Mouse (Mus musculus) neural tube, embryonic 11.5 days (tissue): ENCODE data around the gene Sim1. TPM values are rescaled to one million over a fixed set of nuclear protein-coding genes. Genes with fewer than 3 reads are reported as not detected.
A peak's percentile ranks its signal among the peaks of the same experiment; 100 is the strongest.

ENCODE experiments used
- ATAC-seq: fragments of 200-750 bp; cut with Nextera tagmentation; 2 replicates; pipeline ENCODE4 v1.8.0; 2017; ENCODE audit warnings: moderate number of reproducible peaks, mild to moderate bottlenecking, moderate TSS enrichment, moderate library complexity; ENCODE audit not compliant: insufficient read depth, low FRiP score, low TSS enrichment
- DNase-seq: peaks from one replicate; pipeline ENCODE4 v3.0.0-alpha.2; 2015; ENCODE audit warnings: low spot score
- H3K27ac ChIP-seq: fragments of 300-500 bp; sonication (generic); 2 replicates; pipeline ENCODE4 v1.5.1; 2014; ENCODE audit warnings: low read depth, mild to moderate bottlenecking, low read length
- H3K27me3 ChIP-seq: fragments of 300-500 bp; sonication (generic); 2 replicates; pipeline ENCODE4 v1.6.1; 2014; ENCODE audit warnings: mild to moderate bottlenecking, low read length, mixed read lengths; ENCODE audit not compliant: control insufficient read depth, insufficient read depth
- H3K36me3 ChIP-seq: fragments of 300-500 bp; sonication (generic); 2 replicates; pipeline ENCODE4 v1.6.1; 2014; ENCODE audit warnings: mild to moderate bottlenecking, low read length, moderate library complexity, mixed read lengths; ENCODE audit not compliant: control insufficient read depth, insufficient read depth
- H3K4me1 ChIP-seq: fragments of 300-500 bp; sonication (generic); 2 replicates; pipeline ENCODE4 v1.6.1; 2014; ENCODE audit warnings: low read length, mixed read lengths; ENCODE audit not compliant: control insufficient read depth, insufficient read depth
- H3K4me2 ChIP-seq: fragments of 300-500 bp; sonication (generic); 2 replicates; pipeline ENCODE4 v1.6.1; 2014; ENCODE audit warnings: low read depth, mild to moderate bottlenecking, moderate library complexity
- H3K4me3 ChIP-seq: fragments of 300-500 bp; sonication (generic); 2 replicates; pipeline ENCODE4 v1.5.1; 2014; ENCODE audit warnings: low read depth, low read length
- H3K9ac ChIP-seq: fragments of 300-500 bp; sonication (generic); 2 replicates; pipeline ENCODE4 v1.6.1; 2014; ENCODE audit warnings: mild to moderate bottlenecking, low read length
- H3K9me3 ChIP-seq: fragments of 300-500 bp; sonication (generic); 2 replicates; pipeline ENCODE4 v1.6.1; 2016; ENCODE audit warnings: low read length; ENCODE audit not compliant: control insufficient read depth
- WGBS: fragments of 180-500 bp; shearing (Covaris S2); extraction: QIAGEN DNeasy Blood & Tissue Kit; methylation state at CpG from one replicate; pipeline ENCODE4 v1.1.7; 2014; 5-methylcytosine and 5-hydroxymethylcytosine counted together
- polyA plus RNA-seq: library from polyadenylated mRNA; unstranded; fragments of >200 nt; fragmentation: Nextera tagmentation; extraction: Ambion mirVana; gene quantifications from 2 replicates; pipeline ENCODE4 v1.2.1, GENCODE M21; 2014

The Sim1 gene
- polyA plus RNA-seq, 1 experiment from 2014 or later = 3.4 TPM

- H3K4me1 ChIP-seq = peaks cover 3% of the 10 kb centered on the region; the same call in 1 of the 2 replicates
- H3K9ac ChIP-seq = no peak overlapping the region
- no peak overlapping the region for H3K4me2 ChIP-seq
- no peaks in the 10 kb centered on the region for H3K36me3 ChIP-seq
- H3K4me3 ChIP-seq = no peak overlapping the region
- no peak overlapping the region for H3K27ac ChIP-seq
- H3K9me3 ChIP-seq = no peaks in the 10 kb centered on the region
- whole genome bisulfite sequencing = 7% methylated on average over 8 of the region's 8 CpGs
- H3K27me3 ChIP-seq = no peaks in the 10 kb centered on the region
- ATAC-seq (peak; percentile 72), DNase-seq (peak; percentile 59)
These were observed 117.0 kb downstream of the Sim1 start for GRCm38 (mm10) chr10:51011391-51012150.

- no peak overlapping the region for H3K4me3 ChIP-seq
- no peak overlapping the region for H3K4me2 ChIP-seq
- H3K36me3 ChIP-seq = no peaks in the 10 kb centered on the region
- DNase-seq = peak; percentile 50
- H3K27me3 ChIP-seq = no peaks in the 10 kb centered on the region
- H3K9me3 ChIP-seq = no peaks in the 10 kb centered on the region
- peak; percentile 57; the same call in 1 of the 2 replicates for ATAC-seq
- H3K27ac ChIP-seq = no peak overlapping the region
- 26% methylated on average over 2 of the region's 2 CpGs for WGBS
- peaks cover 3% of the 10 kb centered on the region; the same call in 1 of the 2 replicates for H3K4me1 ChIP-seq
- no peak overlapping the region for H3K9ac ChIP-seq
These were observed 120.3 kb downstream of the Sim1 start for GRCm38 (mm10) chr10:51014901-51015300.

- Histone ChIP-seq H3K36me3 (no peaks in the 10 kb centered on the region), H3K4me1 (peaks cover 3% of the 10 kb centered on the region; the same call in 1 of the 2 replicates), H3K4me3 (no peak overlapping the region), H3K9ac (no peak overlapping the region), H3K27ac (no peak overlapping the region), H3K27me3 (no peaks in the 10 kb centered on the region), H3K4me2 (no peak overlapping the region), H3K9me3 (no peaks in the 10 kb centered on the region)
- no peak for DNase-seq
- ATAC-seq = no peak
- 59% methylated on average over 1 of the region's 1 CpGs for whole genome bisulfite sequencing
These were observed 120.8 kb downstream of the Sim1 start for GRCm38 (mm10) chr10:51015362-51015761.

GRCm38 (mm10) chr10:51023308-51024279 lies 129.0 kb downstream of the Sim1 start:
- Histone ChIP-seq H3K27ac (no peak overlapping the region), H3K9me3 (no peaks in the 10 kb centered on the region), H3K4me2 (no peak overlapping the region), H3K27me3 (no peaks in the 10 kb centered on the region), H3K4me1 (peaks cover 3% of the 10 kb centered on the region; the same call in 1 of the 2 replicates), H3K9ac (no peak overlapping the region), H3K4me3 (no peak overlapping the region), H3K36me3 (no peaks in the 10 kb centered on the region)
- ATAC-seq (peak; percentile 55; the same call in 1 of the 2 replicates), DNase-seq (no peak)
- 51% methylated on average over 9 of the region's 9 CpGs for WGBS
